Mouse (Mus musculus) CD4-positive helper T cell, adult 2 months (primary cell): ENCODE results near the gene Ppp2r1b.

Source experiments
- DNase-seq: peaks from one replicate; pipeline ENCODE4 v3.0.0-alpha.2; 2012; ENCODE audit warnings: low read depth, missing footprints, low spot score

The Ppp2r1b gene

DNA sequence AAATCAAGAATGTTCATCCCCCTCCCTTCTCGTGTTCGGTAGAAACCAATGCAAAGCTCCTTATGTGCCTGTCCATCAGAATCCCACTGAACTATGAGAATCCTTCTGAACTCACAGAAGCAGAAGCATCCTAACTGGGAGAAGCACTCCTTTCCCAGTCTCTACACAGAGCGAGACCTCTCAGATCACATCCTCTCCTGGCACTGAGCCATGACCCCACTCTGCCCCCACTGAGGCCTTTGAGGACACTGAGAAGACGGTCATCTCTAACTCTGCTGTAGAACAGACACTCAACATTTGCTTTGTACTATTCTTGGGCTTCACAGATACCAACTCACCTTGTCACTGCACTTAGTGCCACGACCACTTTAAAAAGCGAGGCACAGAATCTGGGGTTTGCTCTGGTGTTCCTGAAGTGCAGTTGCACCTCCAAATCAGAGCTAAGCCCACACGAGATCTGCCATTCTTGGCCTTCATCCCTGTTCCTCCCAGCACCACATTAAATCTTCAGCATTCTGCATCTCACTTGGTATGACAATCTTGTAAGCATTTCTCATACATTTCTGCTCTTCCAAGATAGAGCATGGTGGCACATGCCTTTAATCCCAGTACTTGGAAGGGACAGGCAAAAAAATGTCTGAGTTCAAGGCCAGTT is 66.9 kb downstream of the Ppp2r1b start:
- DNase-seq, result no peak

GRCm38 (mm10) chr9:50918131-50918530 is 73.0 kb downstream of the Ppp2r1b start:
- no peak for DNase-seq

- DNase-seq, result no peak
Observed at GRCm38 (mm10) chr9:50919554-50919953, 74.5 kb downstream of the Ppp2r1b start.

GRCm38 (mm10) chr9:50920933-50921895 is 76.1 kb downstream of the Ppp2r1b start:
- no peak for DNase-seq

DNA sequence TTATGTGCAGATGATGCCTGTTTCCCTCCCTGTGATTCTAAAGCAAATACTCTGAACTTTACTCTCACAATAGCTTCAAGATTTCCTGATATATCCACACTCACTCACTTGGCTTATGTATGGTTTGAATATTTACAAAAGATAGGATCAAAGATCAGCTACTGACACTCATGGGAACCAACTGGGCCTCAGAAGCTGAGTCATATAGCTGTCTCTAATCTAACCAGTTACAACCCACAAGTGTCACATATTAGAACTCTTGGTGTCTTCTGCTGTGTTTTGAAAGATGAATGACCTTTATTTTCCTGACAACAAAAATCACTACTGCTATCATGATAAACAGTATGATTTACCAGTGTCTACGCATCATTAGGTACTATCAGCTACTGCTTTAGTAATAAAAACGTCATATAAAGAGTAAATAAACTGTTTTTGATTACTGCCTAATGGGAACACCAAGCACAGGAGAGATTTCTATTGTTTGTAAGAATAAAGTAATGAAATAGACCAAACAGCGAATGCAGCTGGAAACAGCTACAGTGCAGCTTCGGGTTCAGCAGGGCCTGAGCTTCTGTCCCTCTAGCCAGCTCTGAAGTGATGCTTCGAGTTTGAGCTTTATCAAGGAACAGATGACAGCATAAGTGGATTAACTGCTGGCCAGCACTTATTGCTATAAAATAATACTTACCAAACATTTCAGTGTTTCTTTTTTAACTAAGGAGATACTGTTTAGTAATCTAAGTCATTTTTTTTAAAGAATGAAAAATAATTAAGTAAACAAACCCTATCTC is 77.5 kb downstream of the Ppp2r1b start:
- peak; percentile 43 for DNase-seq

- peak; percentile 29 for DNase-seq
Observed at GRCm38 (mm10) chr9:50924454-50924853, 79.4 kb downstream of the Ppp2r1b start.

GRCm38 (mm10) chr9:50925801-50926200 is 80.7 kb downstream of the Ppp2r1b start:
- no peak for DNase-seq

- DNase-seq, result no peak
Observed at GRCm38 (mm10) chr9:50929986-50930385, 84.9 kb downstream of the Ppp2r1b start.

- no peak for DNase-seq
Observed at GRCm38 (mm10) chr9:50941804-50942401, 96.8 kb downstream of the Ppp2r1b start.

DNA sequence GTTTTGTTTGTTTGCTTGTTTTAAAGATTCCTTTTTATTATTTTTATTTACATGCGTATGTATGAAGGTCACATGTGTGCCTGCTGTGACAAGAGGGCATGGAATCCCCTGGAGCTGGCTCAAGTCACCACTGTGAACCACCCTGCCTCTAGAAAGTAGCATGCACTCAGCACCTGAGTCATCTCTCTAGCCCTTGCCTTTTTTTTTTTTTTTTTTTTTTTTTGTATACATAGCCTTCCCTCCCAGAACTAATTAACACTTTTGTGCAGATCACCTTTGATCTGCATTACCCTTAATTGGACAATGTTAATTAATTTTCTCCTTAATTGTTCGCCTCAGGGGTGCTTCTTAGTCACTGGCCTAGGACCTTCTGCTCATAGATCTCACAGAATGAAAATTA is 97.6 kb downstream of the Ppp2r1b start:
- no peak for DNase-seq
